Comparison of ENCODE assay signal across 11 mouse cellular contexts in the genomic region with DNA sequence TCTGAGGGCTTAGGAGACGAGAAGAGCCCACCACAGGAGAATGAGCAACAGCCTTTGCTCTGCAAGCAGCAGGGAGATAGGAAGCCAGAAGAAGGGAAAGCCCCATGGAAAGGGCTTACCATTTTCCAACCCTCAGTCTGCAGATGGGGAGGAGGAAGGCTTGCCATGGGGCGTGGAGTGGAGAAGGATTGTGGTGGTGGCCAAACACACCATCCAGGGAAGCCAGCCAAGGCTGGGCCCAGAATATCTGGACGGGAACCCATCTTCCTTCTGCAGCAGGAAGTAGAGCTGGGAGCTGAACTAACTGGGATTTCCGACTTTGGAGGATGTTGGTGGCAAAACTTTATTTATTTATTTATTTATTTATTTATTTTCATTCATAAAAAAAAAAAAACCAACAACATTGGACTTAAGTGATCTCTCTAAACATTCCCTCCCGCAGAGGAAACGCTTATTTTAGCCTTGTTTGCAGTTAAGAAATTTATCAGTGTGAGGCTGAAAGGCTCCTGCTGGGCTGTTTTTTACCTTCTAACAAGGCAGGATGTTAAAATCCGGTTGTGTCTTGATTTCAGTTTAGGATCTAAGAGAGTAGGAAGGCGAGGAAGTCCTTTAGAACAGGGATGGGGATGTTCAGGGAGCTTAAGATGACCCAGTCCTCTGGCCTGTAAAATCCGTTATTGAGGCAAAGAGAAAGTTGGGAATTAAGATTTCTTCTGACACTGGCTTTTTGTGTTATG. TPM values are rescaled to one million over a fixed set of nuclear protein-coding genes. Genes with fewer than 3 reads are reported as not detected.
DNase-seq lines count a peak whose midpoint lies in the region; ATAC-seq lines count a peak whose summit lies in the region.
"Had no signal": no experiment of that assay in that cellular context is flagged by ENCODE, and none has a peak within 500 bp of the region (broad histone marks: within the 10 kb centered on the region; RNA-seq: fewer than 3 reads in every experiment).

No protein-coding gene starts in this region.

- no peak overlapping the region for H3K27ac ChIP-seq in heart, embryonic 11.5 days (ENCODE audit: low read depth, low read length)
- no peak overlapping the region for H3K27ac ChIP-seq in midbrain, embryonic 10.5 days (replicated peaks)
- H3K27ac ChIP-seq: forebrain, embryonic 13.5 days had no signal

- no peak overlapping the region for H3K9ac ChIP-seq in heart, embryonic 11.5 days (ENCODE audit: low read depth, low read length)
- H3K9ac ChIP-seq: forebrain, embryonic 13.5 days had no signal

- H3K27me3 ChIP-seq in heart, embryonic 11.5 days (ENCODE audit: control insufficient read depth, insufficient read depth, low read length): no peaks in the 10 kb centered on the region
- H3K27me3 ChIP-seq in midbrain, embryonic 10.5 days (ENCODE audit: low read depth, poor library complexity, severe bottlenecking): no peaks in the 10 kb centered on the region
- H3K27me3 ChIP-seq: forebrain, embryonic 13.5 days had no signal

- no peak overlapping the region for H3K4me2 ChIP-seq in heart, embryonic 11.5 days
- H3K4me2 ChIP-seq: forebrain, embryonic 13.5 days had no signal

- H3K9me3 ChIP-seq in heart, embryonic 11.5 days (replicated peaks; ENCODE audit: control insufficient read depth, low read length): no peaks in the 10 kb centered on the region
- H3K9me3 ChIP-seq in midbrain, embryonic 10.5 days (replicated peaks): no peaks in the 10 kb centered on the region
- H3K9me3 ChIP-seq: forebrain, embryonic 13.5 days had no signal

- H3K4me1 ChIP-seq in heart, embryonic 11.5 days (ENCODE audit: control insufficient read depth, insufficient read depth, low read length): no peaks in the 10 kb centered on the region
- no peaks in the 10 kb centered on the region for H3K4me1 ChIP-seq in midbrain, embryonic 10.5 days
- H3K4me1 ChIP-seq: forebrain, embryonic 13.5 days had no signal

- peak; percentile 98 for DNase-seq in heart, adult 11 months
- peak; percentile 47 for DNase-seq in gastrocnemius, postnatal 14 days
- peak; percentile 44 for DNase-seq in heart, postnatal 25 days (ENCODE audit: low spot score)
- peak; percentile 73 for DNase-seq in lung, postnatal 10 days
- DNase-seq in midbrain, embryonic 10.5 days (ENCODE audit: low spot score): no peak
- DNase-seq in layer of hippocampus, postnatal 10 days (ENCODE audit: low spot score in 2 of 2): no peak
- DNase-seq: right cerebral cortex, postnatal 14 days had no signal

- no peaks in the 10 kb centered on the region for H3K36me3 ChIP-seq in heart, embryonic 11.5 days (ENCODE audit: control insufficient read depth, insufficient read depth, low read length)
- H3K36me3 ChIP-seq in midbrain, embryonic 10.5 days: no peaks in the 10 kb centered on the region

- ATAC-seq in heart, embryonic 11.5 days (replicated peaks; ENCODE audit: insufficient number of reproducible peaks, low FRiP score, low TSS enrichment): no peak
- no peak for ATAC-seq in activated CD4-positive, CD25-positive, alpha-beta regulatory T cell, adult 4 months
- ATAC-seq: forebrain, embryonic 13.5 days; hindbrain, embryonic 16.5 days had no signal

- WGBS in heart, embryonic 11.5 days (ENCODE audit: insufficient replicate concordance): 48% methylated on average over 9 of the region's 9 CpGs
- WGBS in midbrain, embryonic 10.5 days: 74% methylated on average over 9 of the region's 9 CpGs

- no peak overlapping the region for H3K4me3 ChIP-seq in heart, embryonic 11.5 days (ENCODE audit: low read depth, low read length)
- no peak overlapping the region for H3K4me3 ChIP-seq in midbrain, embryonic 10.5 days
- H3K4me3 ChIP-seq: forebrain, embryonic 13.5 days had no signal

- intact Hi-C loops in gastrocnemius, postnatal 14 days (cut with DNase I; ENCODE audit: low total_unique reads): no loop called here
- intact Hi-C loops in heart, postnatal 25 days (cut with DNase I): loop anchor here (2.0 to 5.0 kb wide), 2 partner anchors 18 to 36 kb away; no protein-coding TSS in a partner anchor

RNA-seq across cellular contexts. Expression of gene Smox, which starts 30.2 kb away (rescaled TPM):
- polyA plus RNA-seq in heart, embryonic 11.5 days (2014; fragmentation: Nextera tagmentation; extraction: Ambion mirVana): 16.5 and 19.7 TPM in 2 replicates
- 10 to 100 TPM; 24.6 to 40.4 TPM for total RNA-seq in gastrocnemius, postnatal 14 days (2021)
- total RNA-seq in heart, postnatal 25 days (2021): 10 to 100 TPM; 27.4 to 30.6 TPM
- 10 to 100 TPM in 1 of 2 experiments, 1 to 10 TPM in 1; 8.1 to 13.2 TPM for polyA plus RNA-seq in activated CD4-positive, CD25-positive, alpha-beta regulatory T cell, adult 4 months (2017; shearing (Covaris generic))
- 29.5 and 37.2 TPM in 2 replicates for polyA plus RNA-seq in midbrain, embryonic 10.5 days (2016; fragmentation: Nextera tagmentation; extraction: Ambion mirVana)
- total RNA-seq in layer of hippocampus, postnatal 10 days (2021): 10 to 100 TPM; 68.0 to 74.6 TPM

Comparison
In these comparisons a context has a peak if more than half of its experiments do, and no peak if none do; other contexts are left out.
1. DNase-seq: peak in heart, adult 11 months (single experiment), gastrocnemius, postnatal 14 days (single experiment), heart, postnatal 25 days (single experiment) and lung, postnatal 10 days (single experiment); none in midbrain, embryonic 10.5 days (single experiment) and layer of hippocampus, postnatal 10 days (0 of 2).